Mouse (Mus musculus): ENCODE data around the gene Phka2.

The Phka2 gene

DNA sequence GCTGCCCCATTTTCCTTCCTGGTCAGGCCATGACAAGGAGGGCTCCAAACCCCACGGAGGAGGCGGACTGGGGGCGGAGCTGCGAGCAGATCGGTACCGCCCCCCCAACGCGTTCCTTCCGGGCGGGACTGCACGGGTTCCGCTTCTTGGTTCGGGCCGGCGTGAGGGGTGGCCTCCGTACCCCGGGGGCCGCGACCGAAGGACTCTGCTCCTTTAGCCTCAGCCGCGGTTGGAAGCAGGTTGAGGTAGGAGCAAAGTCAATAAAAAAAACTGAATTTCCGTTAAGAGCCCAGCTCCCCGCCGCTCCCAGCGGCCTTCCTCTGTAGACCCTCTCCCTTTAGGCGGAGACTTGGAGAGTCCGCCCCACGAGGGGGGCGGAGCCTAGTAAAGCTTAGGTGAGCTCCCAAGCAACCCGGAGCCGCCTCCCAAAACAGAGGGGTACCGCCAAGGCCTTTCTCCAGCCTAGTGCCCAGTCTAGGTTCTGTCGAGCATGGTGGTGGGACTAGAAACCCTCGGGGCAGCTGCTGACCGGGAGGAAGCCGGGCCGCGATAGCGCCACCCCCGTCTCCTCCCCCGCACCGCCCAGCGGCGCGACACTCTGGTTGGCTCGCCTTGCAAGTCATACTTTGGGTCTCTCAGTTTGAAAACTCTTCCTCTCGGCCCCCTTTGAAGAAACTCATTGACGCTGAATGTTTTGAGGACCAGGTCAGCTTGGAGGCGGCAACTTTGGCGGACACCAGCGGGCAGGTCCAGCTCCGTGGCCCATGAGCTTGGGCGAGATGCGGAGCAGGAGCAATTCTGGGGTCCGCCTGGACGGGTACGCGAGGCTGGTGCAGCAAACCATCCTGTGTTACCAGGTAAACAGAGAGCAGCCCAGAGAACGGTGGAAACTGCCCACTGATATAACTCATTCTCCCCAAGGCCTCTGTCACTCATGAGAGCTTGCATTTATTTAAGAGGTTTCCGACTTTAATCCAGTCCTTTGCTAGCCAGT is at the start of gene Phka2:
Gene Phka2, plus strand, starts transcription at position 119 of the 994 bp plus-strand sequence.
- DNase-seq (ENCODE audit: low read depth, low spot score) = peak; percentile 78

DNA sequence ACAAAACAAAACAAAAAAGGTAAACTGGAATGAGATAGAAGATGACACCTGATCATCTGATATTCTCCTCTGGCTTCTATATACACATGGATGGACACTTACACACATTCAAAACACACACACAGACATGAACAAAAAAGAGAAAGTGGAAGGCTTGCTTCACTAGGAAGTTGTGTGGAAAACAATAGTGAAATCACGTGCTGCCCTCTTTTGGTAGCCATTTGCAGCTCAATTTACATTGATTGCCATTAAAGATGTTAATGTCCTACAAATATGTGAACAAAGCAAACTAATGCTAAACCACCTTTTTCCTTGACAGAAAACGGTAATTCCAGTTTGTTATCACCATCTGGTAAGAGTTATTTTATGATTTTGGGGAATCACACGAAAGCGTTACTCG is 46.3 kb upstream of the Phka2 start:
- peak; percentile 49 for DNase-seq (ENCODE audit: low read depth, low spot score)

DNA sequence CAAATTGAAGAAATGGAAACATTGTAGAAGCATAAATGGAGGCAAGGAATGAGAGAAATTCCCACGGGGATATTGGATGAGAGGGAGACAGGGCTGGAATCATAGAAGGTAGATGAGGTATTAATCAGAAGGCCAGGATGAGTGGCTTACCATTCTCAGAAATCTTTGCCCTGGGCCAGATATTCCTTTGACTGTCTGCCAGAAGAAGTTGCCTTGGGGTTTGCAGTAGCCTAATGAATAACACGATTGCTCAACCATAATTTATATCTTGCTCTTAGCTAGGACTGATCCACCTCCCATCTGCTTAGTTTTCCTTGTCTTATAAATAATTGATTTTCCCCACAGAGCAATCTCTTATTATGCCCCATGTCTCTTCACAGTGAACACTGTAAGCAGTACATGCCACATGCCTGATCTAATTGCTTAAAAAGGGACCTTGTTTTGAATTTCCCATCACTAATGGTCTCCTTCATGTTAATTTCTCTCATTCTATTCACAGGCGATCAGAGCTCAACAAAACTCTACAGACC is 30.6 kb upstream of the Phka2 start:
- no peak for DNase-seq (ENCODE audit: low read depth, low spot score)

- no peak for DNase-seq (ENCODE audit: low read depth, low spot score)
Observed at GRCm38 (mm10) chrX:160489784-160490183, 12.2 kb upstream of the Phka2 start.

DNA sequence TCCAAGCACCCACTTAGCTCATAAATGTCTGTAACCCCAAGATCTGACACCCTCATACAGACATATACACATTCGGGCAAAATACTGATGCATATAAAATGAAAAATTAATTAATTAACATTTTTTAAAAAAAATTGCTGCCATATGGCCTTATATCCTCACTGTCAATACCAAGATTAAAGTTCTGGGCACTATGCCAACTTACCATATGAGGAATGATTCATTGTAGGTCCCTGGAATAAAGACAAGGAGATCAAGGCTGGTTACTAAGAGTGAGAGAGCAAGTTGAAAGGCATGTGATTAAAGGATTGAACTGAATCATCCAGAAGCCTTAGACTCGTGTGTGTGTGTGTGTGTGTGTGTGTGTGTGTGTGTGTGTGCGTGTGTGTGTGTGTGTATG is 7.6 kb upstream of the Phka2 start:
- peak; percentile 73 for DNase-seq (ENCODE audit: low read depth, low spot score)

DNA sequence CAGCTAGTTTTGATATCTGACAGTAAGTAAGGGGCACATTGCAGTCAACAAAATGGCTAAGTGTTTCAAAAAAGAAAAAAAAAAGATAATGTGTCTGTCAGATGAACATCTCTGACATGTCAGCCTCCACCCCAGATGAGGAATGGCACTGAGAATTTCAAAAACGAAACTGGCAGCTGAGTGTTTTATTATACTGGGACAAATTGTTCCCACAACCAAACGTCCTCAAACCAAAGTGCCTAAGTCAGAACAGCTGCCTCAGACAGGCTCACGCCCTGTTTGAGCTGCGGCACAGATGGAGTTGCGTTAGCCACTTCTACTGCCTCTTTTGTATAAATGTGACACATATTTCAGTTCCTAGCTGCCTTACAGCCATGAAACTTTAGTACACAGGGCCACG is 7.0 kb upstream of the Phka2 start:
- no peak for DNase-seq (ENCODE audit: low read depth, low spot score)

DNA sequence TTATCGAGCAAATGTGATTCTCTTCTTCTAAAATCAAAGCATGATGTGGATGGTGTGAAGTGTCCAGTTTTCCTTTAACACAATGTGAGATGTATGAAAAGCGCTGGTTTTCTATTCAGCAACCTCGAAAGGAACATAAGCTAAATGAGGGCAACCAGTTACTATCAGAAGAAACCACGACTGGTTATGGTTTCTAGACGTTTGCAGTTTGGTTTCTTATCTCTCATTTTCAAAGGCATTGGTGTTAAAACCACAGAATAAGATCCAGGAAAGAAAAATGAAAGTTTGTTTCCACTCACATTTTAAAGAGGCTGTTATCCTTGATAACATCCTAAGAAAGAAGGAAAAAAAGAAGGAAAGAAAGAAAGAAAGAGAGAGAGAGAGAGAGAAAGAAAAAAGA is 5.5 kb upstream of the Phka2 start:
- no peak for DNase-seq (ENCODE audit: low read depth, low spot score)

DNA sequence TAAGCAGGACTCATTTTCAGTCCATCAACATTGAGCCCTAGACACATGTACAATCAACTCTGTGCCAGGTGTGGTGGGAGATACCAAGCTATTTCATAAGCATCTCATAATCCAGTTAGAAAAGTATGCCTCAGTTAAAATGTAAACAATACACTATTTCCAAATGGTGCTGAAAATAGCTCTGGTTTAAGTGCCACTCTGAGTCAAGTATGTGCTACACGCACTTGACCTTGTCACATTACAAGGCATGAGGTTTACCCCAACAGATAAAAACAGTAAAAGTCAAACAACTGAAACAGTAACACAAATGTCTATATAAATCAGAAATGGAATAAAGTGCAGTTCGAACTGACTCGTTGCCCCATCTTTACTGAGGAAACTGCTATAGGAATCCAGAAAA is 871 bp upstream of the Phka2 start:
- DNase-seq (ENCODE audit: low read depth, low spot score) = no peak

DNA sequence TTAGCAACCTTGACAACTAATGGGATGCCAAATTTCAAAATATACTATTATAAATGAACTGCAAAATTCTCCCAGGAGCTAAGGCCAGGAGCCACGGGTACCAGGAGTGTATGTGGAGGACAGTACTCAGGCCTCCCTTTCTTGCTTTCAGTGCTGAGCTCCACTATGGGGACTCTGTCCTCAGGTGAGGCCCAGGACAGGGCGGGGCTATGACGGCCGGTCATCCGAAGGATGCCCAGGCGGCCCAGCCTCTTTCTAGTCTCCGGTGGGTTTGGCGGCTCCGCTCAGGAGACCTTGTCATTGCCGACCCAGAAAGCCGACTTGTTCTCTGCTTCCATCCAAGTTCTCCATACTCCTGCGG is 299 bp upstream of the Phka2 start:
- DNase-seq (ENCODE audit: low read depth, low spot score) = no peak

- DNase-seq (ENCODE audit: low read depth, low spot score) = peak; percentile 83
Observed at GRCm38 (mm10) chrX:160509046-160509445, 7.1 kb downstream of the Phka2 start.

DNA sequence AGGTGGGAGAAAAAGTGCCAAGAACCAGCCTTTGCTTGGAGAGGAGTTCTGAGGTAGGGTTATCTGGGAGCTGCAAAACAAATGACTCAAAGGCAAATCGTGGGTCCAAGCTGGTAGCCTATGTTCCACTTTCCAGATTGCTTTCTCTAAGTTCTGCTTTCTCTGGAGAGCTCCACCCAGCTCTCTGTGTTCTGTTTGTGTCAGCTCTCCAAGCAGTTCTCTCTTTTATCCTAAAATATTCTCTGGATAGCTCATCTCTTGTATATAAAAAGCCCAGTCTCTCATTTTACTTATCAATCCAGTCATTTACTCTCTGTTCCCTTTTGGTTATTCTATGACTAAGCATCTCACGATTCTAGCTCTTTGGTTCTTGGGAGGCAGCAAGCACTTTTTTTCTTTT is 8.2 kb downstream of the Phka2 start:
- peak; percentile 30 for DNase-seq (ENCODE audit: low read depth, low spot score)

GRCm38 (mm10) chrX:160516027-160516426 is 14.1 kb downstream of the Phka2 start:
- DNase-seq (ENCODE audit: low read depth, low spot score) = peak; percentile 4

GRCm38 (mm10) chrX:160542772-160543171 is 40.8 kb downstream of the Phka2 start:
- peak; percentile 1 for DNase-seq (ENCODE audit: low read depth, low spot score)

GRCm38 (mm10) chrX:160548875-160549274 is 46.9 kb downstream of the Phka2 start:
- no peak for DNase-seq (ENCODE audit: low read depth, low spot score)

DNA sequence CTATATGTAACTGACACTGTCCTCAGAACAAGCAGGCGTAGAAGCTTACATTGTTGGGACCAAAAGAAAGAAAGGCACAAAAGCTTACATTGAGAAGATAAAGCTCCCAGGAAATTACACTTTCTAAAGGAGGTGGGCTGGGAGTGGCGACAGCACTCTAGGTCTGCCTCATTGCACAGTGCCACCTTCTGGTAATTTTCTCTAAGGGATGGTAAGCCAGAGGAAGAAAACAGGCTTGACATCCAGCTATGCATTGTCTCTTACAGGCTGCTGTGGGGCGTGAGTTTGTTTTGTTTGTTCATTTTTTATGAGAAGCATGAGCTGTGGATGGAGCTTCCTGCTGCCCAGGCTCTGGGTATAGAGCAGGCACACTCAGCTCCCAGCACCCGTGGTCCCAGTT is 50.1 kb downstream of the Phka2 start:
- DNase-seq (ENCODE audit: low read depth, low spot score) = peak; percentile 32

DNA sequence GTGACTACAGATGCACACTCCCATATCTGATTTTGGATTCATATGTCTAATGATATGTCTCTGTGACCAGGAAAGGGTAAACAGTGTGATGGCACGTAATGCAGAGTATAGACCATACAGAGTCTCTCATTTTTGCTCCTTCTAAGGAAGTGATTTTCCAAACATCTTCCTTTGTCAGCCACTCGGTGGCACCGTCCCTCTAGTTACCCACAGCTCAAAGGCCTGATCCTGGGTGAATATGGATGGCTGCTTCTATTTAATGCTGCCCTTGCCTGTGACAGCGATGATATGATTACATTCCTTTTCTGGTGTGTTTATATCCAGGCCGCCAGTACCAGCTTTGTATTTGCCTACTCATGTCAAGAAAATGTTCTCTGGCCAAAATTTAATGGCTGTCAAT is 81.6 kb downstream of the Phka2 start:
- DNase-seq (ENCODE audit: low read depth, low spot score) = peak; percentile 47

DNA sequence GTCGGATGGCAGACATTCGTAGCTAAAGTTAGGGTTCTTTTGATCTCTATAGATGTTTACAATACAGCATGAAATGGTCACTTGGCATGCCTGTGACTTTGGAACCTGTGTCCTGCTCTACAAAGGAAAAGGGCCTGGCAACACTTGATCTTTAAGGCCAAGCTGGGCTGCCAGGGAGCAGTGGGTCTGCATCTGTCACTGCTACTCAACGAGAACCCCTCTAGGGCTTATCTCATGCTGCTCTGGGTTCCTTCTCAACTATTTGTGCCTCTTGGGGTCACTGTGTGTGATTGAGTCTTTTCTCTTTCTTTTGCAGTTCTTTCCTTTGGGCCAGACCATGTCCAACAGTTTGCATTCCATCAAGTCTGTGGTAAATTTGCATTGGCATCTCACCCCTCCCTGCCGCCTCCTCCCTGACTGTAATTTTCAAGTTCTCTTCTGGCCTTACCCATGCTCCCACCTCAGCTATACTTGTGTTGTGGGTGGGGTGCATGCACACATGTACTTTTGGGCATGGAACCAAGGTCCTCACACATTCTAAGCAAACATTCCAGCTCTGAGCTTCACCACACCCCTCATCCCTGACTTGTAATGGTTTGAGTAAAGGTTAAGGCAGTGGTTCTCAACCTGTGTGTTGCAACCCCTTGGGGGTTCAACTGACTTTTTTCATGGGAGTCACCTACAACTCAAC is 82.3 kb downstream of the Phka2 start:
- no peak for DNase-seq (ENCODE audit: low read depth, low spot score)

DNA sequence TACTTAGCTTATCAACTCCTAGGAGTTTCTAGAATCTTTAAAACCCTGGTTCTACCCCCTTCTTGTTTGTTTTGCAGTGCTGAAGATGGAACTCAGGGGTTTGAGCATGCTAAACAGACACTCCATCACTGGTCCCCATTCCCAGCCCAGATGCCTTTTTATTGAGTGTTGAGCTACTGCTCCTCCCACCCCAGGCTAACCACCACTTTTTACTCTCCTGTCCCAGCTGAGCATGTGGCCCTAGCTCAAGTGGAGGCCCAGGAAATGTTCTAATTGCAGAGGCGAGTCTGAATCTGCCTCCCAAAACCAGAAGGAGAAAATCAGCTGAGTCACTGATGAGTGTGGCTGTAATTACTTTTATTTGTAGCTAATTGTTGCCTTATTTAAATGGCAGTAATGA is 83.1 kb downstream of the Phka2 start:
- no peak for DNase-seq (ENCODE audit: low read depth, low spot score)

DNA sequence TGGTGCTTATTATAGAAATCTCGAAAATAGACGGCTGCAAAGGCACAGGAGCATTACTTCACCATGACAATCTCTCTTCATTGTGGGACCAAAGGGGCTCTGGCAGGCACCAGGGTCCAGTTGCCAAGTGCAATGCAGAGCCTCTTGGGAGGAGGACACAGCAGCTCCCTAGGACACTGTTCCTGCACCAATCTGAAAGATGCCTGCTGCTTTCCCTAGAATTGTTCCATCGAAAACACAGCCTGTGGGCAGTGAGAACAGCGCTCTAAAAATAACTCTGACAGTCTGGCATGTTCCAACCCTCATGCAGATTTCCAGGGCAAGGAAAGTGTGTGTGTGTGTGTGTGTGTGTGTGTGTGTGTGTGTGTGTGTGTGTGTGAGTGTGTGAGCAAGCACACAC is 86.6 kb downstream of the Phka2 start:
- no peak for DNase-seq (ENCODE audit: low read depth, low spot score)

DNA sequence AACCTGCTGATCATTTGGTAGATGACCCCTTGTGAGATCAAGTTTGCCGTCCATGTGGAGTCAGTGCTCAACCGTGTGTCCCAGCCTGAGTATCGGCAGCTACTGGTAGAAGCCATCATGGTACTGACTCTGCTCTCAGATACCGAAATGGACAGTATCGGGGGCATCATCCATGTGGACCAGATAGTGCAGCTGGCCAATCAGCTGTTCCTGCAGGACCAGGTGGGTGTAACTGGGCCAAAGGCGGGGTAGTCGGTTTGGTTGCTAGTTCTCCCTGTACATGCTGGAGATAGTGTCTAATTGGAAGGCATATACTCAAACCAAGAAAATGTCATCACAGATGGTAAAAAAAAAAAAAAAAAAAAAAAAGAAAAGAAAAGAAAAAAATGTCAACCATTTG is 88.2 kb downstream of the Phka2 start:
- DNase-seq (ENCODE audit: low read depth, low spot score) = no peak

DNA sequence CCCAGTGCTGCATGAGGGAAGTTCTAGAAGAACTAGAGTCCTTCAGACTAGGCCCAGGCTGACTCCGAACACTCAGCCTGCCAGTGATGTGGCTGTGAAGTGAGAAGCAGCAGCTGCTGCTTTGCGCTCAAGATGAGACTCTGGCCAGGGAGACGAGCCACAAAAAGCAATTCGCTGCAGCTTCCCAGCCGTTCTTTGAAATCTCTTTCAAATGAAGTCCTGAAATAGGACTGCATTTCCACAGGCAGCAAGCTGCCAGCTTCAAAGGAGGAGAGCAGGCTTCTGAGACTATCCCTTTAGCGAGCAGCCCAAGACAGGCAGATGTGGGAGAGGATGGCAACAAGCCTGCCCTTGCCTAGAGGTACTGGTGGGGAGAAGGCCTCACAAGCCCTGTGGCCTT is 91.0 kb downstream of the Phka2 start:
- no peak for DNase-seq (ENCODE audit: low read depth, low spot score)

- DNase-seq (ENCODE audit: low read depth, low spot score) = no peak
Observed at GRCm38 (mm10) chrX:160598055-160598454, 96.1 kb downstream of the Phka2 start.
